Mouse (Mus musculus): Measurements from ENCODE around the gene Ezh2. TPM values are rescaled to one million over a fixed set of nuclear protein-coding genes. Genes with fewer than 3 reads are reported as not detected.
A peak's percentile ranks its signal among the peaks of the same experiment; 100 is the strongest.
"Not testable (repeated sequence)": the region's sequence is repeated elsewhere in the genome, so short reads cannot be mapped to it uniquely, and the experiment has no call there.

The Ezh2 gene
- polyA plus RNA-seq (2014; fragmentation: Nextera tagmentation; extraction: Ambion mirVana), result 56.8 and 64.2 TPM in 2 replicates

GRCm38 (mm10) chr6:47594926-47595623 lies at the start of gene Ezh2:
TSS of gene Ezh2 (minus strand) at chr6:47595341.
- peaks cover 4% of the 10 kb centered on the region; the same call in 1 of the 2 replicates for H3K4me1 ChIP-seq (ENCODE audit: control insufficient read depth, insufficient read depth, low read length)
- WGBS, result under 1% methylated on average over 58 of the region's 69 CpGs
- H3K36me3 ChIP-seq (ENCODE audit: control insufficient read depth, insufficient read depth, low read length), result no peaks in the 10 kb centered on the region
- H3K4me3 ChIP-seq (ENCODE audit: low read depth, low read length), result peak within 1 kb of the TSS; percentile 99
- H3K9ac ChIP-seq (replicated peaks; ENCODE audit: low read depth, low read length), result peak within 1 kb of the TSS; percentile 96
- H3K9me3 ChIP-seq (ENCODE audit: control insufficient read depth, low read length), result no peaks in the 10 kb centered on the region
- peak; percentile 99 for ATAC-seq (ENCODE audit: low read depth)
- H3K27me3 ChIP-seq (ENCODE audit: control insufficient read depth, insufficient read depth, low read length), result no peaks in the 10 kb centered on the region
- peak within 1 kb of the TSS; percentile 99 for H3K27ac ChIP-seq (ENCODE audit: low read depth, low read length)
- peak within 1 kb of the TSS; percentile 78 for H3K4me2 ChIP-seq (ENCODE audit: low read depth, low read length)

- H3K27me3 ChIP-seq (ENCODE audit: control insufficient read depth, insufficient read depth, low read length), result no peaks in the 10 kb centered on the region
- no peak overlapping the region for H3K9ac ChIP-seq (replicated peaks; ENCODE audit: low read depth, low read length)
- H3K4me2 ChIP-seq (ENCODE audit: low read depth, low read length), result no peak overlapping the region
- H3K27ac ChIP-seq (ENCODE audit: low read depth, low read length), result no peak overlapping the region
- 78% methylated on average over 6 of the region's 6 CpGs for WGBS
- no peaks in the 10 kb centered on the region for H3K9me3 ChIP-seq (ENCODE audit: control insufficient read depth, low read length)
- no peaks in the 10 kb centered on the region for H3K36me3 ChIP-seq (ENCODE audit: control insufficient read depth, insufficient read depth, low read length)
- H3K4me3 ChIP-seq (ENCODE audit: low read depth, low read length), result no peak overlapping the region
- ATAC-seq (ENCODE audit: low read depth), result no peak
- H3K4me1 ChIP-seq (ENCODE audit: control insufficient read depth, insufficient read depth, low read length), result no peaks in the 10 kb centered on the region
Measured at GRCm38 (mm10) chr6:47636527-47637076, 41.5 kb upstream of the Ezh2 start.

- no peak overlapping the region for H3K4me3 ChIP-seq (ENCODE audit: low read depth, low read length)
- no peak overlapping the region for H3K9ac ChIP-seq (replicated peaks; ENCODE audit: low read depth, low read length)
- H3K27me3 ChIP-seq (ENCODE audit: control insufficient read depth, insufficient read depth, low read length), result no peaks in the 10 kb centered on the region
- no peak overlapping the region for H3K4me2 ChIP-seq (ENCODE audit: low read depth, low read length)
- H3K36me3 ChIP-seq (ENCODE audit: control insufficient read depth, insufficient read depth, low read length), result no peaks in the 10 kb centered on the region
- no peaks in the 10 kb centered on the region for H3K9me3 ChIP-seq (ENCODE audit: control insufficient read depth, low read length)
- ATAC-seq (ENCODE audit: low read depth), result no peak
- H3K27ac ChIP-seq (ENCODE audit: low read depth, low read length), result no peak overlapping the region
- no peaks in the 10 kb centered on the region for H3K4me1 ChIP-seq (ENCODE audit: control insufficient read depth, insufficient read depth, low read length)
- WGBS, result 79% methylated on average over 5 of the region's 5 CpGs
Measured at GRCm38 (mm10) chr6:47635995-47636526, 40.9 kb upstream of the Ezh2 start.

GRCm38 (mm10) chr6:47635207-47635994 lies 40.3 kb upstream of the Ezh2 start:
- Histone ChIP-seq H3K27me3 (ENCODE audit: control insufficient read depth, insufficient read depth, low read length) (no peaks in the 10 kb centered on the region), H3K9ac (replicated peaks; ENCODE audit: low read depth, low read length) (no peak overlapping the region), H3K4me1 (ENCODE audit: control insufficient read depth, insufficient read depth, low read length) (no peaks in the 10 kb centered on the region), H3K9me3 (ENCODE audit: control insufficient read depth, low read length) (no peaks in the 10 kb centered on the region), H3K36me3 (ENCODE audit: control insufficient read depth, insufficient read depth, low read length) (no peaks in the 10 kb centered on the region), H3K27ac (ENCODE audit: low read depth, low read length) (no peak overlapping the region), H3K4me3 (ENCODE audit: low read depth, low read length) (no peak overlapping the region), H3K4me2 (ENCODE audit: low read depth, low read length) (no peak overlapping the region)
- 73% methylated on average over 7 of the region's 7 CpGs for WGBS
- ATAC-seq (ENCODE audit: low read depth), result no peak

- Histone ChIP-seq H3K27me3 (ENCODE audit: control insufficient read depth, insufficient read depth, low read length) (no peaks in the 10 kb centered on the region), H3K27ac (ENCODE audit: low read depth, low read length) (no peak overlapping the region), H3K9me3 (ENCODE audit: control insufficient read depth, low read length) (no peaks in the 10 kb centered on the region), H3K4me1 (ENCODE audit: control insufficient read depth, insufficient read depth, low read length) (no peaks in the 10 kb centered on the region), H3K9ac (replicated peaks; ENCODE audit: low read depth, low read length) (no peak overlapping the region), H3K36me3 (ENCODE audit: control insufficient read depth, insufficient read depth, low read length) (no peaks in the 10 kb centered on the region), H3K4me3 (ENCODE audit: low read depth, low read length) (no peak overlapping the region), H3K4me2 (ENCODE audit: low read depth, low read length) (no peak overlapping the region)
- ATAC-seq (ENCODE audit: low read depth), result no peak
Measured at GRCm38 (mm10) chr6:47633467-47633866, 38.3 kb upstream of the Ezh2 start.

- H3K9me3 ChIP-seq (ENCODE audit: control insufficient read depth, low read length); H3K36me3 ChIP-seq (ENCODE audit: control insufficient read depth, insufficient read depth, low read length); ATAC-seq (ENCODE audit: low read depth); H3K27ac ChIP-seq (ENCODE audit: low read depth, low read length); H3K4me2 ChIP-seq (ENCODE audit: low read depth, low read length); H3K27me3 ChIP-seq (ENCODE audit: control insufficient read depth, insufficient read depth, low read length); H3K4me3 ChIP-seq (ENCODE audit: low read depth, low read length); H3K9ac ChIP-seq (replicated peaks; ENCODE audit: low read depth, low read length); H3K4me1 ChIP-seq (ENCODE audit: control insufficient read depth, insufficient read depth, low read length): not testable (repeated sequence)
- WGBS, result no CpG with 5 or more reads among the region's 1 CpGs
Measured at GRCm38 (mm10) chr6:47630061-47630460, 34.9 kb upstream of the Ezh2 start.

GRCm38 (mm10) chr6:47627978-47628377 lies 32.8 kb upstream of the Ezh2 start:
- H3K27me3 ChIP-seq (ENCODE audit: control insufficient read depth, insufficient read depth, low read length), result no peaks in the 10 kb centered on the region
- no peak overlapping the region for H3K4me3 ChIP-seq (ENCODE audit: low read depth, low read length)
- no peaks in the 10 kb centered on the region for H3K4me1 ChIP-seq (ENCODE audit: control insufficient read depth, insufficient read depth, low read length)
- 66% methylated on average over 3 of the region's 3 CpGs for WGBS
- H3K4me2 ChIP-seq (ENCODE audit: low read depth, low read length), result no peak overlapping the region
- no peak for ATAC-seq (ENCODE audit: low read depth)
- H3K27ac ChIP-seq (ENCODE audit: low read depth, low read length), result no peak overlapping the region
- no peaks in the 10 kb centered on the region for H3K36me3 ChIP-seq (ENCODE audit: control insufficient read depth, insufficient read depth, low read length)
- no peaks in the 10 kb centered on the region for H3K9me3 ChIP-seq (ENCODE audit: control insufficient read depth, low read length)
- no peak overlapping the region for H3K9ac ChIP-seq (replicated peaks; ENCODE audit: low read depth, low read length)

GRCm38 (mm10) chr6:47626976-47627375 lies 31.8 kb upstream of the Ezh2 start:
- not testable (repeated sequence) for H3K27me3 ChIP-seq (ENCODE audit: control insufficient read depth, insufficient read depth, low read length); H3K4me1 ChIP-seq (ENCODE audit: control insufficient read depth, insufficient read depth, low read length); H3K9me3 ChIP-seq (ENCODE audit: control insufficient read depth, low read length); H3K4me3 ChIP-seq (ENCODE audit: low read depth, low read length); H3K27ac ChIP-seq (ENCODE audit: low read depth, low read length); H3K36me3 ChIP-seq (ENCODE audit: control insufficient read depth, insufficient read depth, low read length); H3K4me2 ChIP-seq (ENCODE audit: low read depth, low read length); ATAC-seq (ENCODE audit: low read depth); H3K9ac ChIP-seq (replicated peaks; ENCODE audit: low read depth, low read length)
- WGBS, result 84% methylated on average over 3 of the region's 3 CpGs

- no peak for ATAC-seq (ENCODE audit: low read depth)
- H3K4me1 ChIP-seq (ENCODE audit: control insufficient read depth, insufficient read depth, low read length), result no peaks in the 10 kb centered on the region
- H3K4me2 ChIP-seq (ENCODE audit: low read depth, low read length), result no peak overlapping the region
- H3K27me3 ChIP-seq (ENCODE audit: control insufficient read depth, insufficient read depth, low read length), result no peaks in the 10 kb centered on the region
- no peaks in the 10 kb centered on the region for H3K9me3 ChIP-seq (ENCODE audit: control insufficient read depth, low read length)
- no peaks in the 10 kb centered on the region for H3K36me3 ChIP-seq (ENCODE audit: control insufficient read depth, insufficient read depth, low read length)
- no peak overlapping the region for H3K4me3 ChIP-seq (ENCODE audit: low read depth, low read length)
- 78% methylated on average over 2 of the region's 2 CpGs for WGBS
- H3K9ac ChIP-seq (replicated peaks; ENCODE audit: low read depth, low read length), result no peak overlapping the region
- no peak overlapping the region for H3K27ac ChIP-seq (ENCODE audit: low read depth, low read length)
Measured at GRCm38 (mm10) chr6:47621039-47621438, 25.9 kb upstream of the Ezh2 start.
